Mouse (Mus musculus) kidney, embryonic 14.5 days (tissue): ENCODE measurements around the gene Smim20. TPM values are rescaled to one million over a fixed set of nuclear protein-coding genes. Genes with fewer than 3 reads are reported as not detected.

Source experiments
- ATAC-seq: fragments of 200-750 bp; cut with Nextera tagmentation; 2 replicates; pipeline ENCODE4 v1.8.0; 2017; ENCODE audit warnings: moderate number of reproducible peaks, mild to moderate bottlenecking, moderate TSS enrichment, moderate library complexity; ENCODE audit not compliant: low FRiP score, low TSS enrichment
- H3K27ac ChIP-seq: fragments of 300-500 bp; sonication (generic); 2 replicates; pipeline ENCODE4 v1.5.1; 2014; ENCODE audit warnings: low read depth, mild to moderate bottlenecking, low read length, moderate library complexity, mixed read lengths
- H3K27me3 ChIP-seq: fragments of 300-500 bp; sonication (generic); 2 replicates; pipeline ENCODE4 v1.6.1; 2014; ENCODE audit warnings: mild to moderate bottlenecking, low read length; ENCODE audit not compliant: control insufficient read depth, insufficient read depth
- H3K36me3 ChIP-seq: fragments of 300-500 bp; sonication (generic); 2 replicates; pipeline ENCODE4 v1.6.1; 2014; ENCODE audit warnings: low read length, mixed read lengths; ENCODE audit not compliant: control insufficient read depth, insufficient read depth
- H3K4me1 ChIP-seq: fragments of 300-500 bp; sonication (generic); 2 replicates; pipeline ENCODE4 v1.6.1; 2014; ENCODE audit warnings: low read length, mixed read lengths; ENCODE audit not compliant: control insufficient read depth, insufficient read depth
- H3K4me2 ChIP-seq: fragments of 300-500 bp; sonication (generic); replicated peaks from 2 replicates; pipeline ENCODE4 v1.6.1; 2014; ENCODE audit warnings: low read depth, mild to moderate bottlenecking, low read length
- H3K4me3 ChIP-seq: fragments of 300-500 bp; sonication (generic); 2 replicates; pipeline ENCODE4 v1.5.1; 2014; ENCODE audit warnings: mild to moderate bottlenecking, low read length
- H3K9ac ChIP-seq: fragments of 300-500 bp; sonication (generic); 2 replicates; pipeline ENCODE4 v1.6.1; 2014; ENCODE audit warnings: low read depth, mild to moderate bottlenecking, low read length, moderate library complexity
- H3K9me3 ChIP-seq: fragments of 300-500 bp; sonication (generic); 2 replicates; pipeline ENCODE4 v1.6.1; 2016; ENCODE audit warnings: low read length; ENCODE audit not compliant: control insufficient read depth
- WGBS: fragments of 180-500 bp; shearing (Covaris S2); extraction: QIAGEN DNeasy Blood & Tissue Kit; methylation state at CpG from one replicate; pipeline ENCODE4 v1.1.7; 2014; 5-methylcytosine and 5-hydroxymethylcytosine counted together
- polyA plus RNA-seq: library from polyadenylated mRNA; unstranded; fragments of >200 nt; fragmentation: Nextera tagmentation; extraction: Ambion mirVana; gene quantifications from 2 replicates; pipeline ENCODE4 v1.2.1, GENCODE M21; 2014

Gene Smim20
- 91.7 and 106 TPM in 2 replicates for polyA plus RNA-seq

DNA sequence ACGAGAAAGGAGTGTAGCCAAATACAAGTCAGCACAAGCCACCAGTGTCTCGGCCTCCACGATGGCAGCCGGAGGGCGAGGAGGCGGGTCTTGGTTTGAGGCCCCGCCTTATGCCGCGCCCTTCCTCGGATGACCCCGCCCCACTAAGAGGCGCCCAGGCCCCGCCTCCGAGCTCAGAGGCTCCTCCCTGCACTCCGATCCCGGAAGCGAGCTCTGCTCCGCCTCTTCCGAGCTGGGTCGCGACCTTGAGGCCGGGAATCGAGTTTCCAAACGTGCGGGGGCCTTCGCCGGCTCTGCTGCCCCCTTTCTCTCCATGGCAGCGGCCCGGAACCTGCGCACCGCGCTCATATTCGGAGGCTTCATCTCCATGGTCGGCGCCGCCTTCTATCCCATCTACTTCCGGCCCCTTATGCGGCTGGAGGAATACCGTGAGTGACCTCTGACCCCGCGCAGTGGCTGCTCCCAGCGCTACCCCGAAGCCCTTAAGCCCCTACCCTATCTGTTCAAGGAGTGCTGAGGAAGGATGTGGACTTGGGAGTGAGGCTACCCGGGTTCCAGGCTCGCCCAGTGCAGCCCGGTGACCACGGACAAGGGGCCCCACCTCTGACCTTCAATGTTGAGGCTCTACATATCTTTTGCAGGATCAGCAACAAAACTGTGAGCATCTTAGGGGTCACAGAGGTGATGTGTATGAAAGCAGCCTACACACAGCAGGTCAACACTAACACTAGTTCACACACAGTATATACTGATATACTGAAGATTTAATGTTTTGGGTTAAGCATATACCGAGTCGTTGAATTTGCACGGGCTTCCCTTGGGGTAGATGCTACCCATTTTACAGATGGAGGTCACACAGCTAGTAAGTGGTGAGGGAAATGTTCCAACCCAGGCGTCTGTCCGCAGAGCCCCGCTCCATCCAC is at the start of gene Smim20:
Gene Smim20 (plus strand): TSS at position 153 of the 923 bp plus-strand sequence.
- Histone ChIP-seq H3K9me3 (no peaks in the 10 kb centered on the region), H3K36me3 (no peaks in the 10 kb centered on the region), H3K4me1 (peaks cover 13% of the 10 kb centered on the region; the same call in 1 of the 2 replicates), H3K27me3 (no peaks in the 10 kb centered on the region), H3K4me3 (peak within 1 kb of the TSS; percentile 65), H3K4me2 (peak within 1 kb of the TSS; percentile 71), H3K27ac (peak within 1 kb of the TSS; percentile 69), H3K9ac (peak within 1 kb of the TSS; percentile 61)
- 11% methylated on average over 51 of the region's 53 CpGs for WGBS
- ATAC-seq = peak; percentile 92

DNA sequence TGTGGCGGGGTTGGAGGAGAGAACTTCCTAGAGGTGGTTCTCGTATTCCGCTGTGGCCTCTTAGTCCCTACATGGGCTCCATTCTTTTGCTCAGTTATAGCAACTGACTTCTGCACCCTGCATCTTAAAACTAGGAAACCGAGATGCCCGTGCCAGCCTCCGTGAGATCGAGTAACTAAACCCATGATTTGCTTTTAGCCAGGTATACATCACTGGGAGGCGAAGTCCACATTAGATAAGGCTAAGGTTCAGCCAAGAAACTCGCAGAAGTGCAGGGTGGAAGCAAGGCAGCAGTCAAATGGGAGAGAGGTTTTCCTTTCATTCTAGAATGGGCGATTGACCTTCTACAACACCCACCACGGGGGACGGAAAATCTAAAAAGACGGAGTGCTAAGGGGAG is 41.4 kb upstream of the Smim20 start:
- no peak overlapping the region for H3K27ac ChIP-seq
- H3K4me3 ChIP-seq = no peak overlapping the region
- H3K27me3 ChIP-seq = no peaks in the 10 kb centered on the region
- 90% methylated on average over 13 of the region's 13 CpGs for WGBS
- no peaks in the 10 kb centered on the region for H3K9me3 ChIP-seq
- H3K4me2 ChIP-seq = no peak overlapping the region
- H3K36me3 ChIP-seq = no peaks in the 10 kb centered on the region
- H3K4me1 ChIP-seq = peaks cover 3% of the 10 kb centered on the region; the same call in 1 of the 2 replicates
- no peak for ATAC-seq
- no peak overlapping the region for H3K9ac ChIP-seq

DNA sequence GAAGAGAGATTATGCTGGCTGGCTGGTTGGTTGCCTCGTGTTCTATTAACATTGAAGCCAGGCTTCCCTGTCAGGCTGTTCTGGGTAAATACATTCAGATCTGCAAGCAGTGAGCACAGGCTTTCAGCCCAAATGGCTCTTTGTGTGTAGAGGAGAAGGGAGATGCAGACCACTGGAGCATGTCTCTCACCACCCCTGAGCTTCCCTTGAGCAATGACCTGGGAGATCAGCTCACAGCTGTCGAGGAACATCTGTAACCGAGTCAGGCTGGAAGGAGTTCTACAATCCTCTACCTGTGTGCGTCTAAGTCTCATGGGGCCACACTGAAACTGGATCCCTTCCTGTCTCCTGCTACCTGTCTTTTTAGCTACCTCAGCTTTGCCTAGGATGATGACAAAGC is 36.3 kb upstream of the Smim20 start:
- Histone ChIP-seq H3K9me3 (no peaks in the 10 kb centered on the region), H3K4me3 (no peak overlapping the region), H3K9ac (no peak overlapping the region), H3K36me3 (no peaks in the 10 kb centered on the region), H3K4me1 (peaks cover 6% of the 10 kb centered on the region; the same call in 1 of the 2 replicates), H3K27me3 (no peaks in the 10 kb centered on the region), H3K4me2 (no peak overlapping the region), H3K27ac (peak overlapping the region; percentile 67; the same call in 1 of the 2 replicates)
- 36% methylated on average over 4 of the region's 4 CpGs for WGBS
- ATAC-seq = peak; percentile 92

DNA sequence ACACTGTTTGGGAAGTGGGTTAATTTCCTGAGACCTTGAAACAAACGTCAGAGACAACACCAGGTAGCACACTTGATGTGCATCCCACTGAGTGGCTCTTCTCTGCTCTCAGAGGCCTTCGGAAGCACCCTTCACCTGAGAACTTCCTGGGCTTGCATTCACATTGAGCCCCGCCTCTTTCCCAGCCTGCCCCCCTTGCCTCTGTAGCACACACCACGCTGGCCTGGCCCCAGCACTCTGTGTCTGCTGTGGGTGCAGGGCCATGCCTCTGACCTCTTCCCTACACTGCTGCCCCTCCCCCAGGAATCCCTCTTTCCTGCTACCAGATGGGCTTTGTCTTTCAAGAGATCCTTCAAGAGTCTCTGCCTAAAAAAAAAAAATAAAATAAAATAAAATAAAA is 31.3 kb upstream of the Smim20 start:
- H3K27me3 ChIP-seq = no peaks in the 10 kb centered on the region
- H3K4me3 ChIP-seq = no peak overlapping the region
- H3K27ac ChIP-seq = no peak overlapping the region
- no peak overlapping the region for H3K4me2 ChIP-seq
- no peaks in the 10 kb centered on the region for H3K36me3 ChIP-seq
- H3K9me3 ChIP-seq = no peaks in the 10 kb centered on the region
- no peak overlapping the region for H3K9ac ChIP-seq
- WGBS = 15% methylated on average over 4 of the region's 4 CpGs
- ATAC-seq = peak; percentile 70; the same call in 1 of the 2 replicates
- H3K4me1 ChIP-seq = 0 out of 2 replicates have a peak, but pooled peaks cover 7% of the 10 kb centered on the region

DNA sequence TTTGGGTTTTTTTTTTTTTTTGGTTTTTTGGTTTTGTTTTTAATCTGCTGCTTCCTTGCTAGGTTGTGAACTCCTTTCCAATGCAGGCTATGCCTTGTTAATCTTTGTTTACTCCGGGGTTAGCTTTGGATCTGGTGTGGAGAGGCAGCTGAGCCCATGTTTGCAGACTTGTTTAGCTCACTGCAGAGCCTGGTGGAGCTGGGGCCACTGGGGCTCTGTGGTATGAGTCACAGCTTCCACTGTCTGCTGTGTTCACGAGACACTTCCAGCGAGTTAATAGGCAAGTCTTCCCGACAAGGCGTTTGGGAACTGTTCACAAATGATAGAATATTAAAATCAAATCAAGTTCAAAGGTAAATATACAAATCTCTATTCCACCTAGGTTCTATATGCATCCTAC is 30.7 kb upstream of the Smim20 start:
- Histone ChIP-seq H3K9me3 (no peaks in the 10 kb centered on the region), H3K4me2 (no peak overlapping the region), H3K9ac (no peak overlapping the region), H3K4me3 (no peak overlapping the region), H3K36me3 (no peaks in the 10 kb centered on the region), H3K27ac (no peak overlapping the region), H3K4me1 (0 out of 2 replicates have a peak, but pooled peaks cover 7% of the 10 kb centered on the region), H3K27me3 (no peaks in the 10 kb centered on the region)
- WGBS = 37% methylated on average over 5 of the region's 5 CpGs
- ATAC-seq = no peak

DNA sequence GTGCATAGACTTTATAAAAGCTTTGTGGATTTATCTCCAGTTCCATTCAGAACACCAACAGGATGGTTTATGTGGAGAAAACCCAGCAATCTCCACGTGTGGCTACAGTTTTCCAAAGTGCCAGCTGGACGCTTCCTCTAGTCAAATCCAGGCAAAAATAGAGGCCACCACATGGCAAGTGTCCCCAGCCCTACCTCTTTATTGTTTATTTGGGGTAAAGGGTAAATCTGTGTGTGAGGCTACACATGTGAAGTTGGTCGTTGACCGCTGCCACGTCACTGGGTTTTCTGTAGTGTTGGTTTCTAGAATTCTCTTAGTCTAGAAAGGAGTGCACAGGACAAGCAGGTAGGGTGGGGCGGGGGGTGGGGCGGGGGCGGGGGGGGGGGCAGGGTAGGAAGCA is 30.1 kb upstream of the Smim20 start:
- no peaks in the 10 kb centered on the region for H3K36me3 ChIP-seq
- H3K27me3 ChIP-seq = no peaks in the 10 kb centered on the region
- WGBS = 91% methylated on average over 6 of the region's 8 CpGs
- ATAC-seq = no peak
- 0 out of 2 replicates have a peak, but pooled peaks cover 4% of the 10 kb centered on the region for H3K4me1 ChIP-seq
- no peak overlapping the region for H3K4me3 ChIP-seq
- H3K9ac ChIP-seq = no peak overlapping the region
- H3K27ac ChIP-seq = no peak overlapping the region
- H3K9me3 ChIP-seq = no peaks in the 10 kb centered on the region
- H3K4me2 ChIP-seq = no peak overlapping the region

DNA sequence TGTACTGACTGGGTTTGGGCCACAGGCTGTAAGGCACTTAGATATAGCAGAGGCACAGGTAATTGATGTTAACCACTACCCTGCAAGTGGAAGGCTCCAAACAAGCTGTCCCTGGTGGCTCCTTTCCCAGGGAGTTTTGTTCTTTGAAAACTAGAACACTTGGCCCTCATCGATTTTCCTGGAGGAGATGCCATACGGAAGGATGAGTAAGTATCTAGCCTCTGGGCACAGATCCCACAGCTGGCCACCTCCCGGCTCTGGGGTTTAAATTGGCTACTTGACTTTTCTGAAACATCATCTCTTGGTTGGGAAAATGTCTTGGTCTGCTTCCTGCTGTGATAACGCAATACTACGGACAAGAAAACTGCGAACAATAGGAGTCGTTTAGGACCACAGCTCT is 28.1 kb upstream of the Smim20 start:
- no peak overlapping the region for H3K4me2 ChIP-seq
- H3K27me3 ChIP-seq = no peaks in the 10 kb centered on the region
- H3K9ac ChIP-seq = no peak overlapping the region
- H3K36me3 ChIP-seq = no peaks in the 10 kb centered on the region
- H3K27ac ChIP-seq = no peak overlapping the region
- H3K9me3 ChIP-seq = no peaks in the 10 kb centered on the region
- no peak overlapping the region for H3K4me3 ChIP-seq
- ATAC-seq = no peak
- WGBS = 89% methylated on average over 7 of the region's 7 CpGs
- 0 out of 2 replicates have a peak, but pooled peaks cover 9% of the 10 kb centered on the region for H3K4me1 ChIP-seq

DNA sequence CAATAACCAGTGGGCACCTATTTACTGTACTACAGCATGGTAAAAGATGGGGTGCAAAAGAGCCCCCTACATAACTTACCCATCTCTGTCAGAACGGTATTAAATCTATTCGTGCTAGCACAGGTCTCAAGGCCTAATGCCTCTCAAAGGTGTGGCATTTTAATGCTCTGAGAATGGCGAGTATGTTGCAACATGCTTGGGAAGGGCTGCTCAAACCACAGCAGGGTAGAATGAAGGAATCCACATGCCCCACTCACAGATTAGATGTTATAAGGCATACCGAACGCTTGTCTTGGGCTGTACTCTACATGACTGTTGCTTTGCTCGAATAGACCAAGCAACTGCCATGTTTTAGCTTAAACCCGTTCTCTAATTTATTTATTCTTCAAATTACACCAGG is 27.7 kb upstream of the Smim20 start:
- no peak for ATAC-seq
- WGBS = 91% methylated on average over 7 of the region's 7 CpGs
- Histone ChIP-seq H3K4me1 (0 out of 2 replicates have a peak, but pooled peaks cover 9% of the 10 kb centered on the region), H3K27ac (no peak overlapping the region), H3K9me3 (no peaks in the 10 kb centered on the region), H3K4me3 (no peak overlapping the region), H3K9ac (no peak overlapping the region), H3K27me3 (no peaks in the 10 kb centered on the region), H3K36me3 (no peaks in the 10 kb centered on the region), H3K4me2 (no peak overlapping the region)

DNA sequence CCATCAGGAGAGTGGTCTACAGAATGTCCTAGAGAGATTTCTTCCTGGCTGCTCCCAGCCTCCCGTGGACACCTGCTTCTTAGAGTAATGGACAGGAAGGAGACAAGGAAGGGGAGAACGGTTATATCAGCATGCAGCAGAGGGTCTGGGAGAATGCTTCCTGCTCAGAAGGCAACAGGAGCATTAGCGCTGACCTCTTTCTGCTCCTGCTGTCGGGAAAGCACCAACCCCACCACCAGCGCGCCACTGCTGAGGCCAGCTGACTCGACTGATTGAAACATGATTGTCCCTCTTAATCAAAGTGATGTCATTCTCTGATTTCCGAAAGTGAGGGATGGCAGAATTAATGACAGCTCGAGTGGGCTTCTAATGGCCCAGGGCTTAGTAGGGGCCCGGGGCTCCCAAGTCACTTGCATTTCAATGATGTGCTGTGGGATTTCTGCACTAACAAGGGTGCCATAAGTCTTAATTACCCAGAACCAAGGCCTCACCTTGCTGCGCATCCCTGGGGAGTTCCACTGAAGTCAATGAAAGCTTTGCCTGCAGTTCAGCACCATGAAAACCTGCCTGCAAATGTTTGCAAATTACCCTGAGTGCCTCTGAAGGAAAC is 26.9 kb upstream of the Smim20 start:
- Histone ChIP-seq H3K27me3 (no peaks in the 10 kb centered on the region), H3K4me1 (0 out of 2 replicates have a peak, but pooled peaks cover 9% of the 10 kb centered on the region), H3K27ac (no peak overlapping the region), H3K4me2 (no peak overlapping the region), H3K9ac (0 out of 2 replicates have a peak overlapping the region, but pooled peaks have one; percentile 12), H3K36me3 (no peaks in the 10 kb centered on the region), H3K4me3 (no peak overlapping the region), H3K9me3 (no peaks in the 10 kb centered on the region)
- 23% methylated on average over 11 of the region's 11 CpGs for WGBS
- no peak for ATAC-seq
